20 mouse cellular contexts compared by ENCODE assay signal in genomic region chr3:86033455-86034090, GRCm38 (mm10). TPM values are rescaled to one million over a fixed set of nuclear protein-coding genes. Genes with fewer than 3 reads are reported as not detected.
"Had no signal": no experiment of that assay in that cellular context is flagged by ENCODE, and none has a peak within 500 bp of the region (broad histone marks: within the 10 kb centered on the region; RNA-seq: fewer than 3 reads in every experiment).

No protein-coding gene starts in this region.

- H3K4me2 ChIP-seq: liver, embryonic 15.5 days; lung, embryonic 14.5 days; neural tube, embryonic 12.5 days had no signal

- H3K36me3 ChIP-seq: liver, embryonic 15.5 days; midbrain, embryonic 10.5 days; neural tube, embryonic 12.5 days had no signal

- H3K4me1 ChIP-seq: liver, embryonic 15.5 days; neural tube, embryonic 12.5 days had no signal

- H3K4me3 ChIP-seq: left cerebral cortex, adult 2 months; liver, embryonic 15.5 days; midbrain, embryonic 10.5 days; myocyte; neural tube, embryonic 12.5 days had no signal

- H3K27me3 ChIP-seq: liver, embryonic 15.5 days; neural tube, embryonic 12.5 days had no signal

- DNase-seq: kidney, adult 18-20 months; kidney, postnatal 10 days; liver; lung, embryonic 14.5 days; lung, postnatal 10 days; lung, postnatal 4 days; midbrain, embryonic 14.5 days; thymus, adult 18-20 months; thymus, postnatal 14 days had no signal

- H3K9me3 ChIP-seq: liver, embryonic 15.5 days; midbrain, embryonic 10.5 days; neural tube, embryonic 12.5 days had no signal

- H3K9ac ChIP-seq: liver, embryonic 15.5 days; lung, embryonic 14.5 days; neural tube, embryonic 12.5 days had no signal

- H3K27ac ChIP-seq: left cerebral cortex, adult 2 months; liver, embryonic 15.5 days; midbrain, embryonic 10.5 days; neural tube, embryonic 12.5 days had no signal

RNA-seq across cellular contexts. Expression of gene Prss48, which starts 31.3 kb away (rescaled TPM):
- total RNA-seq: layer of hippocampus, postnatal 25 days; left cerebral cortex, adult 2 months; left cerebral cortex, postnatal 14 days; megakaryocyte, adult 5-6 weeks; neutrophil, adult 5-6 weeks had no signal
- polyA plus RNA-seq: kidney, embryonic 14.5 days; large intestine, adult 2 months; liver, embryonic 15.5 days; midbrain, embryonic 10.5 days; midbrain, embryonic 14.5 days; myocyte; neural tube, embryonic 12.5 days had no signal
